Mouse (Mus musculus): ENCODE results near the gene Gli3. TPM values are rescaled to one million over a fixed set of nuclear protein-coding genes. Genes with fewer than 3 reads are reported as not detected.
A peak's percentile ranks its signal among the peaks of the same experiment; 100 is the strongest.

Gli3 gene
- polyA plus RNA-seq, 1 experiment from 2014 or later: 13.6 TPM

DNA sequence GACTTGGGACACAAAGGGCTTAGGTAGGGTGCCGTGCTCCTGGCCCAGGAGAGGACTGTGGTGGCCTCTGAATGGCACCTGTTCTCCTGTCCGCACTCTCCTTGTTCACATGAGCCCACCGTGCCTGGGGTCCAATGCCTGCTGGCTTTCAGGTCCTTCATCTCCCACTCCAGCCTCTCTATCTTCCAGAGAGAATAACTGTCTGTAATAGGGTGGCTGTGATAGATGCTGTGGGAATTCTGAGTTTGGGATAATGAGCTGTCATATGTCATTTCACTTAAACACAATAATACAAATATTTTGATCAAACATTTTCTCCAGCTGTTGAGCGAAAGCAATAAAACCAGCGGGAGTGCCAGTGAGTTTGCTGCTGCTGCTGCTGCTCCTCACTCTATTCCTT is 133.6 kb downstream of the Gli3 start:
- no peak overlapping the region for H3K4me3 ChIP-seq (ENCODE audit: low read length)
- no peak overlapping the region for H3K9ac ChIP-seq (ENCODE audit: low read length)
- H3K9me3 ChIP-seq (ENCODE audit: control insufficient read depth, low read length): no peaks in the 10 kb centered on the region
- H3K27me3 ChIP-seq (ENCODE audit: control insufficient read depth, insufficient read depth, low read depth, low read length): no peaks in the 10 kb centered on the region
- H3K4me2 ChIP-seq (ENCODE audit: low read depth, low read length): no peak overlapping the region
- ATAC-seq (ENCODE audit: low read depth): peak; percentile 66
- 31% methylated on average over 5 of the region's 5 CpGs for WGBS
- H3K27ac ChIP-seq (ENCODE audit: low read length): no peak overlapping the region
- H3K36me3 ChIP-seq (ENCODE audit: control insufficient read depth, insufficient read depth, low read length): no peaks in the 10 kb centered on the region
- H3K4me1 ChIP-seq (replicated peaks; ENCODE audit: control insufficient read depth, insufficient read depth, low read length): peaks cover 24% of the 10 kb centered on the region

DNA sequence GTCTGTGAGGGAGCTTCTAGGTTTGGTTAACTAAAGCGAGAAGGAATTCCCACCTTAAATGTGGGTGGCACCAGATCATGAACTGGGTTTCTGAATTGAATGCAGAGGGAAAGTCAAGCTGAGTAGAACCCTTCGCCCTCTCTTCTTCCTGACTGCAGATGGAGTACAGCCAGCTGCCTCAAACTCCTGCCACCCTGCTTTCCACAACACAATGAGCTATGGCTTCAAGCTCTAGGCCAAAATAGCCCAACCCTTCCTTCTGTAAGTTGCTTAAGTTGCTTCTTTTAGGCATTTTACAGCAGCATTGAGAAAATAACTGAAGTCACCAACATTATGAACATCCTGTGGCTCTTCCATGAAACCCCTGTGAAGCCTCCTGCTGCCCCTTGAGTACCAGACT is 136.7 kb downstream of the Gli3 start:
- ATAC-seq (ENCODE audit: low read depth): peak; percentile 42; the same call in 1 of the 2 replicates
- 48% methylated on average over 2 of the region's 2 CpGs for WGBS
- Histone ChIP-seq H3K4me2 (ENCODE audit: low read depth, low read length) (no peak overlapping the region), H3K27me3 (ENCODE audit: control insufficient read depth, insufficient read depth, low read depth, low read length) (no peaks in the 10 kb centered on the region), H3K4me1 (replicated peaks; ENCODE audit: control insufficient read depth, insufficient read depth, low read length) (peaks cover 32% of the 10 kb centered on the region), H3K4me3 (ENCODE audit: low read length) (no peak overlapping the region), H3K36me3 (ENCODE audit: control insufficient read depth, insufficient read depth, low read length) (no peaks in the 10 kb centered on the region), H3K9ac (ENCODE audit: low read length) (no peak overlapping the region), H3K27ac (ENCODE audit: low read length) (peak overlapping the region; percentile 54), H3K9me3 (ENCODE audit: control insufficient read depth, low read length) (no peaks in the 10 kb centered on the region)

DNA sequence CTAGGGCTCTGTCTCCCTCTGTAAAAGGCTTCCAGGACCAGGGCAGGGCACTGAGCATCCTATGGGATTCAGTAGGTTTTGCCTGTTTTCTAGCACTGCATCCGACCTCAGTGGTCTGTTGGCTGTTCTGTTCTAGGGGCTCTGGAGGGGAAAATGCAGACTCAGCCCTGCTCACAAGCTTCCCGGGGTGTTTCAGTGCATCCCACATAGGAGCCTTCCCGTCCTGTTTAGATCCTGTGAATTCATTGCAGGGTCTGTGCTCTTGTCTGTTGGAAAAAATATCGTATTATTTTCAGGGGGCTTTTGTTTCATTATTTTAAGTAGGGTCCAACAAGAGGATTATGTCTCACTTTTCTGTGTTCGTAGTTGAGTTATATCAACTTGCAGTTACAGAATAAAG is 139.1 kb downstream of the Gli3 start:
- Histone ChIP-seq H3K4me2 (ENCODE audit: low read depth, low read length) (no peak overlapping the region), H3K4me3 (ENCODE audit: low read length) (no peak overlapping the region), H3K9ac (ENCODE audit: low read length) (no peak overlapping the region), H3K27ac (ENCODE audit: low read length) (no peak overlapping the region), H3K9me3 (ENCODE audit: control insufficient read depth, low read length) (no peaks in the 10 kb centered on the region), H3K27me3 (ENCODE audit: control insufficient read depth, insufficient read depth, low read depth, low read length) (no peaks in the 10 kb centered on the region), H3K36me3 (ENCODE audit: control insufficient read depth, insufficient read depth, low read length) (no peaks in the 10 kb centered on the region), H3K4me1 (replicated peaks; ENCODE audit: control insufficient read depth, insufficient read depth, low read length) (peaks cover 23% of the 10 kb centered on the region)
- 33% methylated on average over 5 of the region's 5 CpGs for WGBS
- no peak for ATAC-seq (ENCODE audit: low read depth)

DNA sequence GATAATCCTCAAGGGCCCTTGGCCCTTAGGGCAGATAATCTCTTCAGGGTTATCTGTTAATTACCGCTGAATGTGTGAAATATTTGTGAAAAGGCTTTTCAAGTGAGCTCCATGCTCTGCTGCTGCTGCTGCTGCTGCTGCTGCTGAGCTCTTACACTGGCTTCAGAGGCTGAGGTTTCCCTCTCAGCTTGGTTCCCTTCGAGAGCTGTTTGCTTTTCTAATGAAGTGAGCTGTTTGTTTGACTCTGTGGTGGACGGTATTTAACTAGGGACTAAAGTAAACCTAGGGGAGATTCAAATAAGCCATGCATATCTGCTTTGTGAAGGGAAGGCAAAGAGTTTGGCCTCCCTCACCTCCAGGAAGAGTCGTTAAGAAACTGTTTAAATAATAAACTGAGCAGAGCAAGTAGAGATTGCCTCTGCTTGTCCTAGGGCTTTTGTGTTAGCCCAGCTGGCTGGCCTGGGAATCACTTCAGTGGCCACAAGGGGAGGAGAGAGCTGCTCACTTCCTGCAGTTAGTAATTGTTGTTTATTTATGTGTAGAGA is 139.7 kb downstream of the Gli3 start:
- WGBS: 6% methylated on average over 4 of the region's 4 CpGs
- H3K4me2 ChIP-seq (ENCODE audit: low read depth, low read length): no peak overlapping the region
- H3K27ac ChIP-seq (ENCODE audit: low read length): peak overlapping the region; percentile 53; the same call in 1 of the 2 replicates
- H3K4me1 ChIP-seq (replicated peaks; ENCODE audit: control insufficient read depth, insufficient read depth, low read length): peaks cover 18% of the 10 kb centered on the region
- H3K27me3 ChIP-seq (ENCODE audit: control insufficient read depth, insufficient read depth, low read depth, low read length): no peaks in the 10 kb centered on the region
- ATAC-seq (ENCODE audit: low read depth): peak; percentile 86
- no peak overlapping the region for H3K4me3 ChIP-seq (ENCODE audit: low read length)
- H3K9ac ChIP-seq (ENCODE audit: low read length): no peak overlapping the region
- H3K36me3 ChIP-seq (ENCODE audit: control insufficient read depth, insufficient read depth, low read length): no peaks in the 10 kb centered on the region
- no peaks in the 10 kb centered on the region for H3K9me3 ChIP-seq (ENCODE audit: control insufficient read depth, low read length)

DNA sequence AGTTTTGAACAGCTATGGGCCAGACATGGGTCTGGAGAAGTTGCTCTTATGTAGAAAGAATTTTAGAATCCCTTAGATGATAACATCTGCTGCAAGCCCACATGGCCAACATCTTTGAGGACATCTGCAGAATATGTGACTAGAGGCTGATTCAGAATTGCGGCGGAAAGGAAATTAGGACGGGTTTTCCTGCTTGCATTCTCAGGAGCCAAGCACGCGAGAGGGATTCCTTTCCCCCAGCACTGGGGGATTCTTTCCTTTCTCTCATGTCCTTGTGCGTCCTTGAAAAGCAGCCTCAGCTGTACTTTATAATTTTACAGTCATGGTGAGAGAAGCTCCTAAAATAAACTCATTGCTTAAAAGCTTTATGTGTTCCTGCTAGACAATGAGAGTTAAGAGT is 141.0 kb downstream of the Gli3 start:
- Histone ChIP-seq H3K36me3 (ENCODE audit: control insufficient read depth, insufficient read depth, low read length) (no peaks in the 10 kb centered on the region), H3K27me3 (ENCODE audit: control insufficient read depth, insufficient read depth, low read depth, low read length) (no peaks in the 10 kb centered on the region), H3K4me2 (ENCODE audit: low read depth, low read length) (no peak overlapping the region), H3K27ac (ENCODE audit: low read length) (no peak overlapping the region), H3K9ac (ENCODE audit: low read length) (no peak overlapping the region), H3K9me3 (ENCODE audit: control insufficient read depth, low read length) (no peaks in the 10 kb centered on the region), H3K4me1 (replicated peaks; ENCODE audit: control insufficient read depth, insufficient read depth, low read length) (peaks cover 18% of the 10 kb centered on the region), H3K4me3 (ENCODE audit: low read length) (no peak overlapping the region)
- no peak for ATAC-seq (ENCODE audit: low read depth)
- WGBS: 73% methylated on average over 6 of the region's 6 CpGs

DNA sequence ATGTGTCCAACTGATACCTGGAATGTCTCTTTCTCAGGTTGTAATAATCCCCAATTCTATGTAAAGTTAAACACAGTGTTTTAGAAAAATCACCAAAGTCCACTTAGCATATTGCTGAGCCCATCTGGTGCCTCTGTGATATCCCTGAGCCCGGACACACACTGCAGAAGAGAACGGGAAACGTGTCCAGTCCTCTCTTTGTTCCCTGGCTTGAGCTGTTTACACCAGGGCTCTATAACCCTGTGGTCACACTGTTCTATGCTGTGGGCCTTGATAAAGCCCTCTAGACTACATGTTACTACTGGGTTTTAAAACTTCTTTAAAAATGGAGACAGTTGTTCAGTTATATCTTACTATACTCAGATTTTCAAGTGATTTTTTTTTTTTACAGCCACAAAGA is 154.4 kb downstream of the Gli3 start:
- peaks cover 5% of the 10 kb centered on the region; the same call in 1 of the 2 replicates for H3K4me1 ChIP-seq (replicated peaks; ENCODE audit: control insufficient read depth, insufficient read depth, low read length)
- H3K27me3 ChIP-seq (ENCODE audit: control insufficient read depth, insufficient read depth, low read depth, low read length): no peaks in the 10 kb centered on the region
- no peaks in the 10 kb centered on the region for H3K36me3 ChIP-seq (ENCODE audit: control insufficient read depth, insufficient read depth, low read length)
- no peaks in the 10 kb centered on the region for H3K9me3 ChIP-seq (ENCODE audit: control insufficient read depth, low read length)
- WGBS: 44% methylated on average over 3 of the region's 3 CpGs
- H3K27ac ChIP-seq (ENCODE audit: low read length): no peak overlapping the region
- H3K4me2 ChIP-seq (ENCODE audit: low read depth, low read length): no peak overlapping the region
- no peak overlapping the region for H3K4me3 ChIP-seq (ENCODE audit: low read length)
- ATAC-seq (ENCODE audit: low read depth): no peak
- no peak overlapping the region for H3K9ac ChIP-seq (ENCODE audit: low read length)

DNA sequence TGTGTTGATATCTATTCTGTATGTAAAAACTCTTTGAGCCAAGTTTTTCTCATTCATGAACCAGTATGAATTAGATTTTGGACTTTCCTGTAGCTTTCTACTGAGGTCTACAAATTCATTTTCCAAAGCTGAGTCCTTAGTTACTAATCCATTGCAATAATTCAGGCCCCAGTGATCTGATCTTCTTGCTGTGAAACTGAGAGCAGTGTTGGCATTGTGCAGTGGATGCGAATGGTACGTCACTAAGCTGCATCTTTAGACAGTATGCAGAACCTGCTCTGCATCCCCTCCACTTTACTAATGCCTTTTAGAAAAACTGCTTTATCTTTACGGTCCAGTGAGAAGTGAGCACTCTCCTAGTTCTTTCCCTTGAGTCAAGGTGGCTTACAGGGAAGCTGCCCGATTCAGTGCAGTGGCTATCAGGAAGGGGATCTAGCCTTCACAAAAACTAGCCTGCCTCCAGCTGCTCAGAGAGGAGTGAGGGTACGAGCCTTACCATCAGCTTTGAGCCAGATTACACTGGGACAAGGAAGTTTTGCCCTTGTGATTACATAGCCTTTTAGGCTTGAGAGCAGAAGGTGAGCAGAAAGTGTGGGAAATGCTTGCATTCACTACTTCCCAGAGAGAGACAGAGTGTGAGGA is 155.1 kb downstream of the Gli3 start:
- 64% methylated on average over 5 of the region's 5 CpGs for WGBS
- no peaks in the 10 kb centered on the region for H3K9me3 ChIP-seq (ENCODE audit: control insufficient read depth, low read length)
- no peak overlapping the region for H3K4me2 ChIP-seq (ENCODE audit: low read depth, low read length)
- no peaks in the 10 kb centered on the region for H3K27me3 ChIP-seq (ENCODE audit: control insufficient read depth, insufficient read depth, low read depth, low read length)
- no peak overlapping the region for H3K4me3 ChIP-seq (ENCODE audit: low read length)
- H3K9ac ChIP-seq (ENCODE audit: low read length): no peak overlapping the region
- no peak for ATAC-seq (ENCODE audit: low read depth)
- peaks cover 5% of the 10 kb centered on the region for H3K4me1 ChIP-seq (replicated peaks; ENCODE audit: control insufficient read depth, insufficient read depth, low read length)
- H3K36me3 ChIP-seq (ENCODE audit: control insufficient read depth, insufficient read depth, low read length): no peaks in the 10 kb centered on the region
- no peak overlapping the region for H3K27ac ChIP-seq (ENCODE audit: low read length)

DNA sequence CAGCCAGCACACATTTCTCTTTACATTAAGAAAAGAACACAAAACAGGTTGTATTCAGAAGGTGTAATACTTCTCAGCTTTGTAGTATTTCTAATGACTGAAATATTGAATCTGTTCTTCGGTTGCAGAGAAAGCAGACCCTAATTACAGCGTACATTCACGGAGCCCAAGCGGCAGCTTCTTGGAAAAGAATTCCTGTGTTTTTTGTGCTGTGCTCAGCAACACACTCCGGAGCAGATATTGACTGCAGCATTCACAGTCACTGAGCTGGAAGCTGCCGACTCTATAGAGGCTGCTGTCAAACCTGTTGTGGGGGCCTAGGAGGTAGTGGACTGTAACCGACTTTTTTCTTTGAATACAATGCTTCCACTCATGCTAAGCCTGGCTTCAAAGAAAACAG is 158.0 kb downstream of the Gli3 start:
- no peaks in the 10 kb centered on the region for H3K27me3 ChIP-seq (ENCODE audit: control insufficient read depth, insufficient read depth, low read depth, low read length)
- ATAC-seq (ENCODE audit: low read depth): no peak
- H3K9me3 ChIP-seq (ENCODE audit: control insufficient read depth, low read length): no peaks in the 10 kb centered on the region
- no peak overlapping the region for H3K9ac ChIP-seq (ENCODE audit: low read length)
- peaks cover 21% of the 10 kb centered on the region for H3K4me1 ChIP-seq (replicated peaks; ENCODE audit: control insufficient read depth, insufficient read depth, low read length)
- no peak overlapping the region for H3K4me2 ChIP-seq (ENCODE audit: low read depth, low read length)
- no peak overlapping the region for H3K4me3 ChIP-seq (ENCODE audit: low read length)
- no peak overlapping the region for H3K27ac ChIP-seq (ENCODE audit: low read length)
- WGBS: 77% methylated on average over 7 of the region's 7 CpGs
- H3K36me3 ChIP-seq (ENCODE audit: control insufficient read depth, insufficient read depth, low read length): no peaks in the 10 kb centered on the region

DNA sequence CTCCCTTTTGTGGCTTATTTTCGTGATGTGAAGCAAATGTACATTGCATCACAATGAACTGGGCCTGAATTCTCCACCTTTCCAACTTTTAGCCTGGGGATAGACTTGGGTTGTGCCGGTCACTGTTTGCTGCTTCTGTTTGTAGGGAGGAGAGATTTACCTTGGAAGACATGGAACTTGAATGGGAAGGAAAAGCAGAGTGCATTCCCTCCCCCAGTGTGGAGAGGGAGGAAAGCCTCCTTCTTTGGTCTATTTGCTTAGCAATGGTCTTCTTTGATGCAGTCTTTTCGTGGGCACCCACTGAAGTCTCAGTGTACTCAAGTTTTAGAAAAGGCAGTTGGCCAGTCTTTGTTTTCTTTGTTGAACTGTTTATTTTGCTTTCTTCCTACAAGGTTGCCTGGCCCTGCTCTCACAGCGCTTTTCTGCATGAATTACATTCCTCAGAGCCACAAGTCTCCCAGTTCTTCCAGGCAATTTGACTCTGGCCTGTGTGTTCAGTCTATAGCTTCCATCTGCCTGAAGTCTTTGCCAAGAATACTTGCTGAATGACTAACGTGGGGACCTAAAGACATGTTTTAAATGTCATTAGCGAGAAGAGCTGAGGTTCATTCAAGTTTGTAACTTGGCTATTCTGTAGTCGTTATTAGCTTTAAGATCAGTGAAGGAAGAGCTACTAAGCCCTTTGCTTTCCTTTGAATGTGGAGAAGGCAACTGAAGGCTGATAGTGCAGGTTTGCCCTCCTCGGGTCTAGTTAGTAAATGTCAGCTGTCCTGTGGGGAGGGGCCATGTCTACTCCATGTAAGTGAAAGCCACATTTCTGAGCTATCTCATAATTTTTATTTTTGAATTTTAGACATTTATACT is 161.7 kb downstream of the Gli3 start:
- Histone ChIP-seq H3K9ac (ENCODE audit: low read length) (no peak overlapping the region), H3K4me1 (replicated peaks; ENCODE audit: control insufficient read depth, insufficient read depth, low read length) (peaks cover 16% of the 10 kb centered on the region), H3K4me2 (ENCODE audit: low read depth, low read length) (peak overlapping the region; percentile 23; the same call in 1 of the 2 replicates), H3K4me3 (ENCODE audit: low read length) (no peak overlapping the region), H3K36me3 (ENCODE audit: control insufficient read depth, insufficient read depth, low read length) (no peaks in the 10 kb centered on the region), H3K27me3 (ENCODE audit: control insufficient read depth, insufficient read depth, low read depth, low read length) (no peaks in the 10 kb centered on the region), H3K9me3 (ENCODE audit: control insufficient read depth, low read length) (no peaks in the 10 kb centered on the region), H3K27ac (ENCODE audit: low read length) (peak overlapping the region; percentile 69)
- 24% methylated on average over 8 of the region's 8 CpGs for WGBS
- peak; percentile 88 for ATAC-seq (ENCODE audit: low read depth)
